Mouse (Mus musculus) heart, postnatal 36 days (tissue): ENCODE measurements around the gene Trp53i11. TPM values are rescaled to one million over a fixed set of nuclear protein-coding genes. Genes with fewer than 3 reads are reported as not detected.

Experiments used
- DNase-seq, 2 experiments: peaks; one replicate each; pipeline ENCODE4 v3.0.0; 2021 to 2022
- intact Hi-C: fragments of 180-260 bp; cut with DNase I; formaldehyde crosslinking; loops from one replicate; pipeline ENCODE4 v1.15.1; 2025
- total RNA-seq, 2 experiments: library from RNA; stranded (reverse); gene quantifications; 2 replicates each; pipeline ENCODE4 v1.2.3; 2021

Gene Trp53i11
- total RNA-seq, result 10 to 100 TPM; 32.8 to 43.4 TPM

DNA sequence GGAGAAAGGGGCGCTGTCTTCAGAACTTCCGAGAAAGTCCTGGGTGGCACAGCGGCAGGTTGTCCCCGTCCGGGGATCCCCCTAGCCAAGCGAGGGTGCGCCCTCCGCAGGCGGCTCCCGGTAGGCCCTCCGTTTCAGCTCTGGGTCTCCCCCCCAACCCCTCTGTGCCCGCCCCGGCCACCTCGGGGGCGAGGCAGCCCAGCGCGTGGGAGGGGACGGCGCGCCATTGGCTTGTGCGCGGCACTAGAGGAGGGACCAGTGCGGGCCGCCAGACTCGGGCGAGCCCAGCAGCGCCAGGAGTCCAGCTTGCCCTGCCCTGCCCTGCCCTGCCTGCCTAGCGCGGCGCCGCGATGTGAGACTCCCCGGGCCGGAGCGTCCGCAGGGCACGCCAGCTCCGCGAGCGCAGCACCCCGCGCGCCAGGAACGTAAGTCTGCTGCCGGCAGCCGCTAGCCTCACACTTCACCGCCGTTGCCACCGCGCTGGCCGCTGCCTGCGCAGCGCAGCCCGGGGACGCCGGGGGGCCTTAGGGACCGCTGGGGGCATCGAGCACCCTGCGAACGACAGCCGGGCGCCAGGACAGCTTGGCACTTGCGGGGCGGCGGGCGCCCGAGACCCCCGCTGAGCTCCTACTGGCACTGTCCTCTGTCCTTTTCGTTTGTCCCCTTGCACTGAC lies at the start of gene Trp53i11:
Trp53i11 (plus strand) TSS at position 226 of the 674 bp plus-strand sequence.
- DNase-seq, result peak; percentile 85 to 86
- intact Hi-C loops, result loop anchor here (2.0 kb wide), 2 partner anchors 21 to 53 kb away; no protein-coding TSS in a partner anchor

DNA sequence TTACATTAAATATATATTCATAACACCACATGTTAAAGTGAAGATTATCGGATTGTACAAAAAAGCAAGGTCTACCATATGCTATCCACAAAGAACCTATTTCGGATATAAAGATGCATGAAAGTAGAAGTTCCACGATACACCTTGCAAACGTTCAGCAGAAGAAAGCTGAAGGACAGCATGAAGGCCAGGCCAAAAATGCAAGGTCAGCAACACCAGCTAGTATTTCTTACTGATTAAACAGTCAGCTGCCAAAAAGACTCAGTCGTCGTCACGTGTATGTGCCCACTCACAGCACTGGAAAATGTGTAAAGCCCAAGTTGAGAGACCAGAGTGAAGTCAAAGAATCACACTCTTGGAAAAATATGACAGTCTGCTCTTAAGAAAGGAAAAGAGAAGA lies 47.9 kb upstream of the Trp53i11 start:
- intact Hi-C loops, result loop anchor here (10.0 kb wide), 1 partner anchor 125 kb away; no protein-coding TSS in a partner anchor
- DNase-seq, result no peak

DNA sequence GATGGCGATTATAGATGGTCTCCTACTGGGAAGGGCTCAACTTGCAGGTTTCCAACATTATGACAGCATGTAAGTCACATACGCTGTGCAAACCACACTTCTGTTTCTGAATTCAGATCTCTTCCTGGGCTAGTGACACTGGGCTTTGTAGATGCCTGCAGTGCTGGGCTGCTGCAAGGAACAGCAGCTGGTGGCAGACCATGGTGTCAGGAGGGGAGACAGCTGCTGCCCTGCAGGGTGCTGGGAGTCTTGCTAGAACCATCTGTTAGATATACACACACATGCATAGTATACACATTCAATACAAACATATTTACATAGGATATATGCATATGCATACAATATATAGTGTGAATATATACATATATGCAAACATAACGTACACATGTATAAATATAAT lies 46.0 kb upstream of the Trp53i11 start:
- intact Hi-C loops, result no loop called here
- DNase-seq, result no peak

DNA sequence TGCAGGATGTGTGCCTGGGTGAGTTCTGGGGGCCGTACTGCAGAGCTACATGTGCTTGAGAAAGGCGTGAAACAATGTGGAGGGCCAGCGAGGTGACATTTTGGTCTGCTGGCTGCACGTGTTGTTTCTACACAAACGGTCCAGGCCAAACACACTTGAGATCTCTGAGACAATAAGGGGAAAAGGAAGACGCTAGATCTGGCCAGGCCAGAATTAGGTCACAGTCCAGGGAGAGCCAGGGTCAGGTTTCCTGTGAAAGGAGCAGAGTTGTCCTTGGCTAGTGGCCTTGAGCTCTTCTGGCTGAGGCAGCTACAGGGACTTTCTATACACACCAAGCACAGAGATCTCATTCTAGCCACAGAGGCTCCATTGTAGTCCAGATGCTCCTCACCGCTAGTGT lies 44.7 kb upstream of the Trp53i11 start:
- peak; percentile 46 to 50 for DNase-seq
- intact Hi-C loops, result loop anchor here (1.0 to 2.0 kb wide), 3 partner anchors 16 to 46 kb away; no protein-coding TSS in a partner anchor

DNA sequence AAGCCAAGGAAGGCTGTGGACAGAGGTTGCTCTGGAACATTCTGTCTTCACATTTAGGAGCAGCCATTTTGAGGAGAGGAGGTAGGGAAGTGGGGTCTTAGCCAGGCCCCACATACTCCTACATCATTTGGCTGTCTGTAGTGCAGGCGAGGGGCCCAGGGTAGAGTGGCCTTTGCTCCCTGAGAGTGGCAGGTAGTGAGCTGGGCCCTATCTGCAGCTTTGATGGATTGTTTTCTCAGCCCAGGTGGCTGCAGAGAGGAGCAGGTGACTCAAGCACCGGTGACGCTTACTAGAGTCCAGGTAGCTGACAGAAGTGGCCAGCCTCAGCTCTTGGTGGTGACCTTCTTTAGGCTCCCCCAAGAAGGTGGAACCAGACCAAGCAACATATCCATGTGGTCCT lies 43.2 kb upstream of the Trp53i11 start:
- intact Hi-C loops, result no loop called here
- no peak for DNase-seq

DNA sequence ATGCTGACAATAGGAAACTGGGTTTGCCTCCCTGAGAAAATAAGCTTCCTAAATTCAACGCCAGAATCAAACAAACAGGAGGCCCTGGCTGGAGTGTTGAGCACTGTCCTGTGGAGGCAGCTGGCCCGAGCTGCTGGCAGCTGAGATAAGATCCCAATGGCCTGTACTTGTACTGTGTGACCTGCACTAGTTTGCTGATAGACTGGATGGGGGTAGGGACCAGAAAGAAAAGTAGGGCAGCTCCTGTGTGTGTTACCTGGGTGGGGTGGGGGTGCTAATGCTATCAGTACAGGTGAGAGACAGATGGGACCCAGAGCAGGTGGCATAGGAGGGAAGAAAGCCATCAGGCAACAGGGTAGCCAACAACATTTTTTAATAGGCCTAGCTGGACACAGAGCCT lies 37.3 kb upstream of the Trp53i11 start:
- DNase-seq, result no peak
- intact Hi-C loops, result no loop called here

DNA sequence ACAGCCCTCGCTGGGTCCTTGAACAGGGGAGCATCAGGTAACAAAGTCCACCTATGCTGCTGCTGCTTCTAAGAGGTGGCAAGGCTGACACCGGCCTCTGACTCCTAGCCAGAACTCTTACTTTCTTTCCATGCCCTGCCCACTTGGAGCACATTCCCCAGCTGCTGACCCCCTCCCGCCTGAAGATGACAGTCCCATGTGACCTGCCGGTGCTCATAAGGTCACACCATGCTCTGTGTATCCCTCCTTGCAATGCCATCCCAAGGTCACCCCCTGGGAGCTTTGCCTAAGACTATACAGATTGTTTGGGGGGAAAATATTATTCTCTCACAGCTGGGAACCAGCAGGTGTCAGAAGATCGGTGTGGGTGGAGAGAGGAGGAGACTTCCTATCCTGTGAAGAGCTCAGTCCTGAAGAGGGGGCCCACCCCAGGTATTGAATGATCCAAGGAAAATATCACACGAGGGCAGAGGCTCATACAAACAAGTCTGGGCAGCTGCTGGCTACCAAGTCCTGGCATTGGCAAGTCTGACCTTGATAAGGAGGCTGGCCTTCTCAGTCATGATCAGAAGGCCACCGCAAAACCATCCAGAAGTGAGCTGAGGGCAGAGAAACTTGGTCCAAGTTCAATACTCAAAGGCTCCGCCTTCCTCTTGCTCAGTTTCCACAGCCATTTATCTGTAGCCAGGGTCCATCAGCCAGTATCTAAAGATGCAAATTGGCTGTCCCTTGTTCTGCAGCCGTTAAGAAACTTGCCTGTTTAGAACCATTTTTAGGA lies 36.5 kb upstream of the Trp53i11 start:
- intact Hi-C loops, result no loop called here
- no peak for DNase-seq

DNA sequence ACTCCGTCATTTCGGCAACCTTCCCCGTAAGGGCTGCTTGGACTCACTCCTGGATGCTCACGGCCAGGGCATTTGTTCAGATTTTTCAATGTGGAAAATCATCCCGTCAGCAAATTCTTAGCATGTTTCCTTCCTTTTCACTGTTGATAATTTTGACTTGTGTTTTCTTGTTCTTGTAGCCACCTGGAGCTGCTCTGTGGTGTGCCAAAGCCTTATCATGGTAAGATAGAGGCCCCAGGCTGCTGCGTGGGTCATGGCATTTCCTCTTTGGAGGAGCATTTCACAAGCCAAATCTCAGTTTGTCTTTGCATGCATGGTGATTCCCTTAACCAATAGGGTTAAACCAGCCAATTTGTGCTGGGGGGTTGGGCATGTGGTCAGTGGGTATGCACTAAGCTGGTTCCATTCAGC lies 35.2 kb upstream of the Trp53i11 start:
- no peak for DNase-seq
- intact Hi-C loops, result no loop called here

DNA sequence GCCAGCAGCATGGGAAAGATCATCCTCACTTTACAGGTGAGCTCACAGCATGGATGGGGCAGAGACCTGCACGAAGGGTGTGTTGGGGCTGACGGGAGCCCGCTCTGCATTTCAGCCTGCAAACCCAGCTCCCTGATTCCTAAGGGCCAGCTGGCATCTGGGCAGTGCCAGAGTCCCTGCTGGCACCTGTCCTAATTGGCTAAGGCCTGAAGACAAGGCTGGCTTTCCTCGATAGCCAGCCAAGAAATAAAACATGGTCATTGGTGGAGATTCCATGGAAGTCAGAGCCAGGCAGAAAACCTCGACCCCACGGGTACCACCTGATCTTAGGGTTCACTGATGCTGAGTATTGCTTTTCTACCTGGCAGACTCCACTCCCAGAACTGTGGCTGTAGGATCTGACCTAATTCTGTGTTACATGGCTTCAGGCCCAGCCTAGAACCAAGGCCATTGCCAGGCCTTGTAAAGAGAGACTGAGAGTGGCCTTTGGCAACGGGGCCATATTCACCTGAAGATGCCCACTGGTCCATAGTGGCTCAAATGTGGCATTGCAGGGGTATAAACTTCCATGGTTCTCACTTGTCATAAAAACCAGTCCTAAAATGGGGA lies 34.4 kb upstream of the Trp53i11 start:
- intact Hi-C loops, result no loop called here
- no peak for DNase-seq

DNA sequence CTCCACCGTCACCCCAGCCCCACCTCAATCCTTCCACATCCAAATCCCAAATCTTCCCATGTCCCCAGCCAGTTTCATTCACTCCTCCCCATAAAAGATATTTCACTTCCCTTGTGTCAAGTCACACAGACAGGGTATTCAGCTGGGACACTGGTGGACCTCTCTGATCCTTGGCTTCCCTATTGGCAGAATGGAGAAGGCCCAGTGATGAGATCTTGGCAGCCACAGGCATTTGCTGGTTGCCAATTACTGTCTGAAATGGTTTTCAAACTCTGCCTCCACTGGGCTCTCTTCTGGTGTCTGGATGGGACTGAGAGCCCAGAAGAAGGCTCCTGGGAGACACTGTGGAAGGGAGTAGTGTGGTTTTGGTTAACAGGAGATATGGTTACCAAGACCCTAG lies 33.5 kb upstream of the Trp53i11 start:
- intact Hi-C loops, result no loop called here
- no peak for DNase-seq

DNA sequence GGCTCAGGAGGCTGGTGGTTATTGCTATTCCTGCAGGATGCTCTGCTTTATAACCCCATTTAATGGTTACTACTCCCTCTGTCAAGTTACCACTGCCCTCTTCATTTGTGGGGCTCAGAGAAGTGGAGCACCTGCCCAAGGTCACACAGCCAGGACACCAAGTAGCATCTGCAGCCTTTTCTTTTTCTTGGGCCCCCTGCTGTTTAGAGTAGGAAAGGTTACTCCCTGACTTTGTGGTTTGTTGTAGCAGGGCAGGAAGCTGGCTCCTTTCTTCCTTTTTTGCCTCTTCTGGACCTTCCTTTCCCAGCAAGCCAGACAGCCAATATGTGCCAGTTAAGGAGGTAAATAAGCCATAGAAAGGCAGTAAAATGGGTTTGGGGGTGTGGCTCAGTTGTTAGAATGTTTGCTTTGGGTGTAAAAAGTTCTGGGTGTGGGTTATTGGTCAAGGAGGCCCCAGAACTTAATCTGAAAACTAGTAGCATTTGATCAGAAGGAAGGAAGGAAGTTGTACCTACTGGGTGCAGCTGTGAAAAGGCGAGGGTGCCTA lies 32.8 kb upstream of the Trp53i11 start:
- DNase-seq, result no peak
- intact Hi-C loops, result no loop called here

DNA sequence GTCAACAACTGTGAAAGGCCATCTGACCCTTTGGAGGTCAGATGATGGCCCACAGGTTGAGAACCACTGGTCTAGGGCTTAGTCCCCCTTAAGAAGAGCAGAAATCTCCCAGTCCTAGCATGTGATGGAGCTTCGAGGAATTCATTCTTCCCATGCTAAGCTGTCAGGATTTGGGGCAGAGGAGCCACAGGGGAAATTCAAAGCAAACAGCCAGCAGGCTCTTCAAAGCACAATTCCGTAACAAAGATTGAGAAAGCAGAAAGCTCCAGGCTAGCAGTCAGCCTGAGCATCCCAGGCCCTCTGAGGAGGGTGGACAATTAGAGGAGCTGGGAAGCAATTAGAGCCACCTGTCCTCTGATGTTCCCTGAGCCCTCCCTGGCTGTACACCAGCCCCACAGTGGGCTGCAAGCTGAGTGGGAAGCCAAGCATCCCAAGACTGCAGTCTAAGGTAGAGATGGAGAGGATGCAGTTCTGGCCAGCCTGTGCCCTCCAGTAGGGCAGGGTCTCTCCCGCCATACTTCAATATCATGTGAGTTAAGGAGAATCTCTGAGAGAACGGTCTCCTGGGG lies 26.8 kb upstream of the Trp53i11 start:
- DNase-seq, result no peak
- intact Hi-C loops, result no loop called here

DNA sequence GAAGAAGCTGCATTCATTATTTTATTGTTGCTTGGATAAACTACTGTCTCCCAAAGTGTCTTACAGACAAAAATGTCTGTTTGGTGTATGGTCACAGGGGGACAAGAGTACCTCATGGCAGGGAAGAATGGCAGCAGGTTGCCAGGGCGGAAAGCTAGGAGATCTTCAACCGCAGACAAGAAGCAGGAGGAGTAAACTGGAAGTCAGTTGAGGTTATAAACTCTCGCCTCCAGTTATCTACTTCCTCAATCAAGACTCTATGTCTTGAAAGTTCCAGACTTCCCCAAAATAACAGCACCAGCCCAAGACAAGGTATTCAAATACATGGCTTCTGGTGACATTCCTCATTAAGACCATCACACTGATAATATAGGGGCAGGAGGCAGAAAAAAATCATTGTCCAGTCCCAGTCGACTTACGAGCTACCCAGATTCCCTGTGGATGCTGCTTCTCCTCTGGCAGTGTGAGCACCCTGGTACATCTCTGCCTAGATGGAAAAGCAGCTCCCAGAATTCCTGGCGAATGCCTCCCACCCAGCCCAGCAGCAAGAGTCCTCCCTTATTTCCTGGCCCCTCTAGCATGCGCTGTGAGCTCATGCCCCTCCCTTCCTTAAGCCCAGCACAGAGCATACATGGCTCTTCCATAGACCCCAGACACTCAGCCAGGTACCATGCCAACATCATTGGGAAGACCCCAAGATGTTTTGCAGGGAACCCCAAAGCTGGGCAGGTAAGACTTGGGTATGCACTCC lies 25.3 kb upstream of the Trp53i11 start:
- DNase-seq, result no peak
- intact Hi-C loops, result loop anchor here (1.0 to 2.0 kb wide), 2 partner anchors 19 to 27 kb away; no protein-coding TSS in a partner anchor

DNA sequence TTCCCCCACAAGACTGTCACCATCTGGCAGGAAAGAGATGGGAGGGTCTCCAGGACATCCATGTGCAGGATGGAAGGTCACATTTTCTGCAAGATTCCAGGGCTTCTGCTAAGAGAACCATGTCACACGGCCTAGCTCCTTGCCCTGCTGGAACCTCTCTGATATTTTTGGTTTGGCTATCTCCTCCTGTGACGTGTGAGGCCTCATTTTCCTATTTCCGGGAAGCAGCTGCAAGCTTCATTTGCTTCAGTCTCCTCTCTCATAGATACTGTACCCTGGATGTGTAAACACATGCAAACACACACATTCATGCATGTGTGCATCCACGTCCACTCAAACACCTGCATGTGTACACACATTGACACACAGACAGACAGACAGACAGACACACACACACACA lies 24.6 kb upstream of the Trp53i11 start:
- intact Hi-C loops, result loop anchor here (1.0 to 2.0 kb wide), 2 partner anchors 19 to 28 kb away; no protein-coding TSS in a partner anchor
- DNase-seq, result peak in 1 of 2 experiments; percentile 26

DNA sequence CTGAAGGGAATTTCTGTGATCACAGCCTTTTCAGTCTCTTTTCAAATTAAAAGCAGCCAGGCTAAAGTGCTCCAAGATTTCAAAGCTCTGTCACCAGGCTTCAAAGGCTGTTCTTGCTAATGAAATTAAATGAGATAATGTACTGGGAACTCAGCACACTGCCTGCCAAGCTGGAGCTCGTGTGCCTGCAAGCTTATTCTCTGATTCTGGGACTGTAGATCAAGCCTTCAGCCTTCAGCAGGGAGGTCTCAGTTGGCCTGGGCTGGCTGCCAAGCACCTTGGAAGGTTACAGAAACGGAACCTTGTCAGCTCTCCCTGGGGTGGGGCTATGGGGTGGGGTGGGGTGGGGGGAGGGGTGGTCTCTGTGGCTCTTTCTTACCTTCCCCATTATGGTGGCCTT lies 24.0 kb upstream of the Trp53i11 start:
- intact Hi-C loops, result loop anchor here (2.0 kb wide), 1 partner anchor 29 kb away; no protein-coding TSS in a partner anchor
- DNase-seq, result peak in 1 of 2 experiments; percentile 37

DNA sequence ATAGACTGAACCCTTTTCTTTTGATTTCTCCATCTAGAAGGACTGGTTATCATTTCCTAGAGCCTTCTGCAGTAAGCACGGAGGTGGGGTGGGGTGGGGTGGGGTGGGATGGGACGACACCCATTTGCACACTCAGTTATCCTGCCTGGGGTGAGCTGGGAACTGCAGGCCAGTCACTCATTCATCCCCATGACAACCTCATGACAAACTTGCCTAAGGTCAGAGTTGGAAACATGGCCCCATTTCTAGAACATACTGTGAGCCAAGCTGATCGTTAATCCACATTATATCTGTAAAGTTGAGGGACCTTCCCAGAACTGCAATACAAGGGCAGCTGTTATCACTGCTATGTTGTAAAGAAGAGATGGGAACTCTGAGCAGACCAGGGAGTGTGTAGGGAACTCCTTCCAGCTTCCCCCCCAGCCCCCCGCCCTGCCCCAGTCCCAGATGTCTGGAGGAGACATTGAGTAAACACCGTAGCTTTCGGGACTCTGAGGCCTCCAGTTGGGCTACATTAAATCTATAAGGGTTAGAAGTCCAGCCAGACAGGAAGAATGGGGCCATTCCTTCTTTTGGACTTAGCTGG lies 23.5 kb upstream of the Trp53i11 start:
- intact Hi-C loops, result loop anchor here (2.0 kb wide), 1 partner anchor 29 kb away; no protein-coding TSS in a partner anchor
- no peak for DNase-seq

DNA sequence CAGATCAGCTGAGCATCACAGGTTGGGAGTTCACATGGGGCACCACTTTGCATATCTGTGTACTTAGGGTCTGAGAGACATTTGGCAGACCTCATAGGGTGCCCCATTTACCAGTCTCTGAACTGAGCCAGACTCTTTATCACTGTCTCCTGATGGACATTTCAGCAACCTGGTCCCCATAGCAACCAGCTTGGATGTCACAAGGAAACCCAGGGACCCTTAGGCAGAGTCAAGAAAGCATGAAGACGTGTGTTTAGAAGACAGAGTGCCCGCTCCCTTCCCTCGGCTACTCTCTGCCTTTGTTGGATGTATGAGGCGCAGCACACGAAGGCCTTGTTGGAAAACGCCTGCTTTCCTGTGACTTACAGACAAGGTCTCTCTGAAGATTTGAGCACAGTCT lies 21.1 kb upstream of the Trp53i11 start:
- intact Hi-C loops, result loop anchor here (2.0 kb wide), 1 partner anchor 21 kb away; the partner anchor contains the start of gene Trp53i11

DNA sequence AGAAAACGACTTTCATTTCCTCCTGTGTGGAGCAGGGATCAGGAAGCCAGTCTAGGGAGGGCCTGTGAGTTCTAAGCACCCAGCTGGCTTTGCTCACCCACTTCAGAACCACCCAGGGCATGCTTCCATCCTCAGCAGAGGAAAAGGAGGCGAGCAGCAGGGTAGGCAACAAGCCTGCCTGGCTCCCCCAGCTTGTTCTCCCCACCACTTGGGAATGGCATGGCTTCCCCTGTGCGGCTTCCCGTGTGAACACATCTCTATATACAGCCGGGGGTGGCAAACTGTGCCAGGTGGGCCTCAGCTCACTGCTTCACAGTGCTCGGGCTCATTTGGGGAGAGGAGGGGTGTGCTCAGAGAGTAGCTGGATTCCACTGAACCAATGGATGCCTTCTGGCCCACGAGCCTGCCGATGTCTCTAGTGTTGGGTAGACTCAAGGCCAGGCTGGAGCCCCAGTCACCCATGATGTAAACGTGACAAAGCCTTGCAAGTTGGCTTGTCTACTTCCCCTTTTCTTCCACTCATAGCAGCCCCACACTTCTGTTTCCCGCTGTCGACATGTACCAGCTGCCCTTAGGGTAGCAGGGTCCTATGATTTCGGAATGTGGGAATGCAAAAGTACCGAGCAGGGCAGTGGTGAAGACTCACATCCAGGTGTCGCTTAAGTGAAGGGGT lies 20.5 kb upstream of the Trp53i11 start:
- no peak for DNase-seq
- intact Hi-C loops, result loop anchor here (2.0 kb wide), 1 partner anchor 20 kb away; the partner anchor contains the start of gene Trp53i11

More for the DNA sequence above, 21.1 kb upstream of the Trp53i11 start:
- DNase-seq, result no peak
